Mouse (Mus musculus) G1E (cell line): ENCODE measurements around the gene Cox15.

ENCODE experiments used
- CTCF ChIP-seq: IDR thresholded peaks from 2 replicates; pipeline ENCODE4 v1.5.1; 2012; ENCODE audit warnings: low read depth, low read length, inconsistent platforms, mixed read lengths
- GATA1 ChIP-seq: IDR thresholded peaks from 2 replicates; pipeline ENCODE4 v1.6.1; 2012; ENCODE audit warnings: borderline replicate concordance, low read length, inconsistent platforms, mixed read lengths
- GATA2 ChIP-seq: IDR thresholded peaks from 2 replicates; pipeline ENCODE4 v1.6.1; 2012; ENCODE audit warnings: low read depth, low read length, inconsistent platforms, borderline replicate concordance
- POLR2AphosphoS5 ChIP-seq: IDR thresholded peaks from 2 replicates; pipeline ENCODE4 v1.6.1; 2012; ENCODE audit warnings: low read depth, low read length, inconsistent platforms; ENCODE audit not compliant: insufficient replicate concordance
- TAL1 ChIP-seq: conservative IDR thresholded peaks from 2 replicates; pipeline ENCODE4 v1.6.1; 2012; ENCODE audit warnings: low read depth, low read length, inconsistent platforms, mixed read lengths

DNA sequence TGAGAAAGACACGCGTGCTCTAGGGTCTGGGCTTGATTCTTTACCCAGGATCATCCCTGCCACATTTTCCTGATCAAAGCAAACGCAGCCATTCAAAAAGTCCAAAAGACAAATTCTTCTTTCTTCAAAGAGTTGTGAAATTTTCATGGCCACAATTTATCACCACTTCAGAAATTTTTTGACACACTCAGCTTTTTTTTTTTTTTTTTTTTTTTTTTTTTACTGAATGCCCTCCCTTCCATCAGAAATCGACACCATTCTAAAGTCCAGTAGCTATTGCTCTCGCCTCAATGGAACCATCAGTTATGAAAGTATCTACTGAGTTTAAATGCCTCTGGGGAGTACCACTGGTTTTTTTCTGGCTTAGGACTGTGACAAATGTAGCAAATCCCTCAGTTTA, 27.6 kb upstream of the Cox15 start:
- TF ChIP-seq CTCF = no peak
- TF ChIP-seq GATA2 = no peak
- TF ChIP-seq TAL1 = no peak
- no peak for TF ChIP-seq GATA1
- TF ChIP-seq POLR2AphosphoS5 = no peak
